Mouse (Mus musculus) monocyte, adult 5-6 weeks (primary cell): ENCODE results near the gene Gm11238. TPM values are rescaled to one million over a fixed set of nuclear protein-coding genes. Genes with fewer than 3 reads are reported as not detected.
"Not testable (repeated sequence)": the region's sequence is repeated elsewhere in the genome, so short reads cannot be mapped to it uniquely, and the experiment has no call there.

Experiments used
- ATAC-seq: fragments of 153-309, 156-312 bp; replicated peaks from 2 replicates; pipeline ENCODE4 v1.8.0; 2017; ENCODE audit warnings: mild to moderate bottlenecking; ENCODE audit not compliant: low TSS enrichment, insufficient number of reproducible peaks, severe bottlenecking, poor library complexity, low FRiP score
- total RNA-seq: library from RNA; stranded (forward); fragments of 200-1000, 200-491, 200-594 nt; gene quantifications from 3 replicates; pipeline ENCODE4 v1.2.3, GENCODE M21; 2017

Gm11238 gene
- not detected in 3 replicates for total RNA-seq

GRCm38 (mm10) chr4:73607581-73607980, at the start of gene Gm11238:
Gm11238 (plus strand) TSS chr4:73607881.
- ATAC-seq, result not testable (repeated sequence)

GRCm38 (mm10) chr4:73599248-73599647, 8.4 kb upstream of the Gm11238 start:
- ATAC-seq, result no peak

- not testable (repeated sequence) for ATAC-seq
Observed at GRCm38 (mm10) chr4:73622684-73623083, 15.0 kb downstream of the Gm11238 start, which contains the start of gene Gm11237. Gm11237 (plus strand) TSS chr4:73622984.

GRCm38 (mm10) chr4:73637821-73638220, 30.1 kb downstream of the Gm11238 start, which contains the start of gene Gm11236:
Gm11236 (plus strand) TSS chr4:73638121.
- ATAC-seq, result not testable (repeated sequence)

- not testable (repeated sequence) for ATAC-seq
Observed at GRCm38 (mm10) chr4:73661864-73662263, 54.2 kb downstream of the Gm11238 start.

- not testable (repeated sequence) for ATAC-seq
Observed at GRCm38 (mm10) chr4:73668054-73668453, 60.4 kb downstream of the Gm11238 start, which contains the start of gene Gm11239. Gm11239 (plus strand) TSS chr4:73668354.

GRCm38 (mm10) chr4:73683216-73683615, 75.5 kb downstream of the Gm11238 start, which contains the start of gene Gm428:
Gm428 (plus strand) TSS chr4:73683516.
- not testable (repeated sequence) for ATAC-seq

Other genes with a start within 250 kb of the Gm11238 start
- not detected in 3 replicates for gene Gm11487, start 202.8 kb upstream of the Gm11238 start, total RNA-seq
- not detected in 3 replicates for gene Gm11237, start 15.1 kb downstream of the Gm11238 start, total RNA-seq
- not detected in 3 replicates for gene Gm11236, start 30.2 kb downstream of the Gm11238 start, total RNA-seq
- gene Gm11239, start 60.5 kb downstream of the Gm11238 start, total RNA-seq, result not detected in 3 replicates
- not detected in 3 replicates for gene Gm428, start 75.6 kb downstream of the Gm11238 start, total RNA-seq
- gene Rasef, start 183.1 kb downstream of the Gm11238 start, total RNA-seq, result not detected in 3 replicates